Mouse (Mus musculus) monocyte, adult 2 months (primary cell): Measurements from ENCODE around the gene Unc93a.
"Not testable (repeated sequence)": the region's sequence is repeated elsewhere in the genome, so short reads cannot be mapped to it uniquely, and the experiment has no call there.

Experiments
- DNase-seq, 2 experiments: peaks; one replicate each; pipeline ENCODE4 v3.0.0; 2022; ENCODE audit warnings: low spot score in 2 of 2, low read depth in 1 of 2

The Unc93a gene

DNA sequence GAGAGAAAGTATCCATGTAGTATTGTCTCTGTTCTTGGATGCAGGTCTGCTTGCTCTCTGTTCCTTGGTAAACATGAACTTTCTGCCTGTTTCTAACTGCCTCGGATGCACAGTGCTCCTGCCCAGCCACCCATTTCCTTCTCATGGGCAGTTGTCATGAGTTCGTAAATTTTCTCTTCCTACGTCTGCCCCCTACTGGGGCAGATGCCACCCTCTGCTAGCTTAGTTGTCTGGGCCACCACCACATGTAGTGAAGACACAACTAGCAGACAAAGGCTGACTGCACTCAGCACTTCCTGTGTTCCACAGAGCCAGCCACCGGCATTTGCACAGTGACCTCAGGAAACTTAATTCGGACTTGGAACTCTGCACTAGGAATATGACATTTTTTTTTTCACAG lies 62.4 kb downstream of the Unc93a start:
- not testable (repeated sequence) for DNase-seq

DNA sequence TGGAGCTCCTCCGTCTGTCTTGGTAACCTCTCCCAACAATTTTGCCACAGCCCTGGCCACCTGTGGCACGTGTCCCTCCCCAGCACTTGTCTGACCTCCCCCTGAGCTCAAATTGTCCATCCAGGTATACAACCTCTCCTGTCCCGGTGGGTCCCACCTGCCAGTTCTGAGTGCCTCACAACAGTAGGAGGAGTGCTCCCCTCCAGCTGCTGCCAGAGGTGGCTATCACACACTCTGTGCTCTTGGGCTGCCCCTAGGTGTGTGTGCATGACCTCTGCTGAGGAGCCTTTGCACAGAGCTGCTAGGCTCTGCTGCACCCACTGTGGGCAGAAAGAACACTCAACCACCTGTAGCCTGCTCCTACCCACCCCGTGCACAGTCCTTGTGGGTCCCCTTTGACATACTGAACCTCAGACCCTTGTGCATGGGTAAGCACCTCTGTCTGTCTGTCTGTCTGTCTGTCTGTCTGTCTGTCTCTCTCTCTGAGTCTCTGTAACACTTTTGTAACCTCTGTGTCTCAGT lies 63.7 kb downstream of the Unc93a start:
- DNase-seq: not testable (repeated sequence)

DNA sequence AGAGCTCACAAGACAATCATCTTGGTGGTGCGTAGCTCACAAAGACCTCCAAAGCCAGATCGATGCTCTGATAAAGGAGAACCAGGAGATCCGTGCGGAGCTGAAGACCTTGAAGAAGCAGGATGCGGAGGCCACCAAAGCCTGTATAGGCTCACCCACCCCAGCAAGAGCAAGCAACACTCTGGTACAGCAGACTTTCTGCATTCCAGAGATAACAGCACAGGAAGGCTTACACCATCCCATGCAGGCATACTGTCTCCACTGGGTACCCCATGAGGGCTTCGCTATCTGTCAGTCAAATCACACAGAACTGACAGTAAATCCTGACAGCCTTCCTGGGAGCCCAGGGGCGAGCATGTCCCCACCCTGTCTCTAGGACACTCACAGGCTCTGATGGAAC lies 68.7 kb downstream of the Unc93a start:
- not testable (repeated sequence) for DNase-seq

DNA sequence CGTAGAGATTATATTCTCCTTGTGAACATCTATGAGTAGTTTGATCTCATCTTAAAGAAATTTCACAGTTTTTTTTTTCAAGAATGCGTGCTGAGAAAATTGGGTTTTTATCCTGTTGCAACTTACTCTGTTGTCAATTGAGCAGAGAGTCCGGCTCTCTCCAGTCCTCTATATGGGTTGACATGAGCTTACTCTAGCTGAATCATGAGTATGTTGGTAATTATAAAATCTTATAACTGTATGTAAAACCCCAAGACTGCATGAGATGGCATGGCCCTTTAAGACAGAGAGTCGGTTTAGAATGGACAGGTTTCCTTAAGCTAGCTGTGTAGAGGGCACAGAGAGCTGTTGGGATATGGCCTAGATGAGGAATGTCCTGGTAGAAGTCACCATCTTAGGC lies 70.8 kb downstream of the Unc93a start, which contains the start of gene Tcp10b:
Gene Tcp10b, plus strand, starts transcription at position 301 of the 400 bp plus-strand sequence.
- not testable (repeated sequence) for DNase-seq
